Mouse (Mus musculus) forebrain, embryonic 12.5 days (tissue): ENCODE results near the gene Plxna2. TPM values are rescaled to one million over a fixed set of nuclear protein-coding genes. Genes with fewer than 3 reads are reported as not detected.

Experiments
- ATAC-seq: fragments of 200-750 bp; cut with Nextera tagmentation; 2 replicates; pipeline ENCODE4 v1.8.0; 2017; ENCODE audit warnings: moderate TSS enrichment; ENCODE audit not compliant: low FRiP score
- H3K27ac ChIP-seq: fragments of 300-500 bp; sonication (generic); 2 replicates; pipeline ENCODE4 v1.5.1; 2016; ENCODE audit warnings: mild to moderate bottlenecking
- H3K27me3 ChIP-seq: fragments of 300-500 bp; sonication (generic); 2 replicates; pipeline ENCODE4 v1.6.1; 2016; ENCODE audit warnings: mild to moderate bottlenecking
- H3K36me3 ChIP-seq: fragments of 300-500 bp; sonication (generic); replicated peaks from 2 replicates; pipeline ENCODE4 v1.6.1; 2016; ENCODE audit warnings: mild to moderate bottlenecking
- H3K4me1 ChIP-seq: fragments of 300-500 bp; sonication (generic); 2 replicates; pipeline ENCODE4 v1.6.1; 2016
- H3K4me2 ChIP-seq: fragments of 300-500 bp; sonication (generic); 2 replicates; pipeline ENCODE4 v1.6.1; 2016; ENCODE audit warnings: mild to moderate bottlenecking, moderate library complexity
- H3K4me3 ChIP-seq: fragments of 300-500 bp; sonication (generic); replicated peaks from 2 replicates; pipeline ENCODE4 v1.5.1; 2016; ENCODE audit warnings: mild to moderate bottlenecking
- H3K9ac ChIP-seq: fragments of 300-500 bp; sonication (generic); 2 replicates; pipeline ENCODE4 v1.6.1; 2016; ENCODE audit warnings: mild to moderate bottlenecking
- H3K9me3 ChIP-seq: fragments of 300-500 bp; sonication (generic); 2 replicates; pipeline ENCODE4 v1.6.1; 2016
- WGBS: fragments of 180-500 bp; shearing (Covaris S2); methylation state at CpG from one replicate; pipeline ENCODE4 v1.1.7; 2016; 5-methylcytosine and 5-hydroxymethylcytosine counted together
- polyA plus RNA-seq: library from polyadenylated mRNA; unstranded; fragments of >200 nt; fragmentation: Nextera tagmentation; extraction: Ambion mirVana; gene quantifications from 2 replicates; pipeline ENCODE4 v1.2.1, GENCODE M21; 2016

The Plxna2 gene
- polyA plus RNA-seq, 1 experiment from 2014 or later, result 34.0 TPM

DNA sequence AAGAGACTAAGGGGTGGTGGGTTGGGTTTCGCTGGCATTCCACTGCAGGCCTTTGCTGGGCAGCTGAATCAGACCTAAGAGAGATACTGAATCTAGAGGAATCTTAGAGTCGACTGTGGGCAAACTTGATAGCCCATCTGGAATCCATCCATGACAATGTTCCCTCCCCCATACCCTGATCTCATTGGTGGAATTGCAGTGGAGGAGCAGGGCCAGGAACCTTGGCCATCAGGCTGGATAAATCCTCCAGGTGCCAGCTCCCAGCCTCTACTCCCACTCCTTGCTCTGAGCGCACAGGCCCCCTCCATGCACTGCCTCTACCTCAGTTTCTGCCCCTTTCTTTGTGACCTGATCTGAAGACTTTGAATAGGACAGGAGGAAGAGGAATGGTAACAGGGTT is 81.3 kb downstream of the Plxna2 start:
- WGBS, result 83% methylated on average over 3 of the region's 3 CpGs
- H3K9me3 ChIP-seq, result no peaks in the 10 kb centered on the region
- 0 out of 2 replicates have a peak overlapping the region, but pooled peaks have one; percentile 8 for H3K27ac ChIP-seq

DNA sequence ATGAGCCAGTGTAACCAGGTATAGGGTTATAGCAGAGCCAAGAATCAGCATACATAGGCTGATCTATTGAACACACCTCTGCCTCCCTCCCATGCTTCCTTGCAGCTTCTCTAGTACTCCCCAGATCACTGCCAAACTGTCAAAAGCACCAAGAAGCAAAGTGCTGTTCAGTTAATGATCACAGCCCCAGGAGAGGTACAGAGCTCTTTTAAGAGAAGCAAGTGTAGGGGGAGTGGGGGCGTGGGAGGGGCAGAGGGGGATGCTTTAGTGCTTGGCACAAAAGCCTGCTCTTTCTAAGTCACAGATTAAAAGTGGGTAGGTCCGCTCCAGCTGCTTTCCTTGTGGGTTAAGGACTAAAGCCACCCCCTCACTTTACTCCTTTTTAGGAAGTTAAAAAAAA is 85.2 kb downstream of the Plxna2 start:
- H3K27ac ChIP-seq, result 0 out of 2 replicates have a peak overlapping the region, but pooled peaks have one; percentile 42
- H3K27me3 ChIP-seq, result peaks cover 7% of the 10 kb centered on the region; the same call in 1 of the 2 replicates
- no peak overlapping the region for H3K4me3 ChIP-seq
- peak; percentile 41; the same call in 1 of the 2 replicates for ATAC-seq
- no peaks in the 10 kb centered on the region for H3K36me3 ChIP-seq
- no peak overlapping the region for H3K9ac ChIP-seq
- H3K4me1 ChIP-seq, result peaks cover 24% of the 10 kb centered on the region
- H3K4me2 ChIP-seq, result no peak overlapping the region
- 16% methylated on average over 2 of the region's 2 CpGs for WGBS
- H3K9me3 ChIP-seq, result no peaks in the 10 kb centered on the region

More for the DNA sequence above, 81.3 kb downstream of the Plxna2 start:
- ATAC-seq, result no peak
- Histone ChIP-seq H3K4me3 (no peak overlapping the region), H3K9ac (no peak overlapping the region), H3K4me1 (peaks cover 17% of the 10 kb centered on the region), H3K27me3 (0 out of 2 replicates have a peak, but pooled peaks cover 4% of the 10 kb centered on the region), H3K36me3 (no peaks in the 10 kb centered on the region), H3K4me2 (no peak overlapping the region)

DNA sequence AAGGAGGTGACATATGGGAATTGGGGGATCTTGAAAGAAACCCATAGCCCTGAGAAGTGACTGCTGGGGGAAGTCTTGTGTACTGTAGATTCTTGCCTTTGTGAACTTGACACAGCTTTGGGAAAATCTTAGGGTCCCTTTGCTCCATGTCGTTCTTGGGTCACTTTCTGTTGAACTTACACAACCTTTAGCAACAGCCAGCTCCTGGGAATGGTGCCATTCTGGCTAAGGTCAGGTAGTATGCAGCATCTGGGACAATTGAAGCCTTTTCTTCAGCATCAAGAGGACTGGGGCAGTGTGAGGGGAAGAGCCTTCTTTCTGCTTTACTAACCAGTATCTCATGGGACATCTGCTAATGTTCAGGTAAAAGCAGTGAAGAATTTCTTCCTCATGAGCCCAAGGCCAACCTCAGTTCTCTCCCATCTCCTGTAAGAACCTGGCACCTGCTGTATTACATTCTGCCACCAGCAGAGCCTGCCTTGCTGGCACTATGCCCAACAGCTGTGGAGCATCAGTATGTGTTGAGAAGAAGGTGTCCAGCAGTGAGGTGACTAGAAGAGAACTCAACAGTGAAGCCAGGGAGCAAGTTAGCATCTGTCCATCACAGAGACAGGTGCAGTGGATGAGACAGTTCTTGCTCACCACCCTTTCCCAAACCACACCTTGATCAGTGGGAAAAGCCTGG is 86.3 kb downstream of the Plxna2 start:
- Histone ChIP-seq H3K4me2 (no peak overlapping the region), H3K9ac (no peak overlapping the region), H3K9me3 (no peaks in the 10 kb centered on the region), H3K27me3 (peaks cover 7% of the 10 kb centered on the region; the same call in 1 of the 2 replicates), H3K27ac (no peak overlapping the region), H3K36me3 (no peaks in the 10 kb centered on the region), H3K4me3 (no peak overlapping the region), H3K4me1 (peaks cover 24% of the 10 kb centered on the region)
- 93% methylated on average over 1 of the region's 1 CpGs for WGBS
- ATAC-seq, result no peak

DNA sequence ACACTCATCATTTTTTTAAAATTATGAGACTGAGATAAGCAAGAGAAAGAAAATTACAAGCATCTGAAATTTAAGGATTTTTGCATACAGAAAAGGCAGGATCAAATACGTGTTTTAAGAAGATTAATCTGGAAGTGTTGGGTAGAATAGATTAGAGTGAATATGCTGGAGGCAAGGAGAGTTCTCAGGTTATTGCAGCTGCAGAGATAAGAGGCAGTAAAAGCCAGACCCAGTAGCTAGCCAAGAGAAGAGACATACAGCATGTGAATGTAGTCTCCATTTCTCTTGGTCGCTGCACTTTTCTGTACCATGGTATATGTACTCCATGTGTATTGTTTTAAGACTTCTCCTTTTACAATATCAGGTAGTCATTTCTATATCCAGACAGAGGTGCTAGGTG is 88.5 kb downstream of the Plxna2 start:
- Histone ChIP-seq H3K4me3 (no peak overlapping the region), H3K27me3 (peaks cover 3% of the 10 kb centered on the region; the same call in 1 of the 2 replicates), H3K4me1 (peaks cover 18% of the 10 kb centered on the region), H3K27ac (no peak overlapping the region), H3K9me3 (no peaks in the 10 kb centered on the region), H3K36me3 (no peaks in the 10 kb centered on the region), H3K9ac (no peak overlapping the region), H3K4me2 (no peak overlapping the region)
- WGBS, result 68% methylated on average over 2 of the region's 2 CpGs
- no peak for ATAC-seq

DNA sequence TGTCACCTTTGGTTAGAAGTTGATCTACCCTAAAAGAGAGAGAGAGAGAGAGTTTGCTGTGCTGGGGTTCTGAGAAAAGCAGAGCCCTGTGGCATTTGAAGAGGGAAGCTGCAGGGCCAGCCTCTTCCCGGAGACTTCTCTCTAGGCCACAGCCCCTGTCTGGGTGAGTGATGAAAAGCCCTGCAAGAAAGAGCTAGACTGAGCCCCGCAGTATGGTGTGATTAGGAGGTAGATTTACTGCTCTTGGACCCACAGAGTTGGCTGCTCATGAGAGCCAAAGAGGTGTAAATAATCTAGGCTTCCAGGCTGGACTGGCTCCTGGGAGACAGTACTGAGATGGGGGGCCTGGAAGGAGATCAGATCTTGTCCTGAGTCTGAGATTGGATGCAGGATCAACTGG is 94.4 kb downstream of the Plxna2 start:
- no peaks in the 10 kb centered on the region for H3K9me3 ChIP-seq
- no peak overlapping the region for H3K4me2 ChIP-seq
- no peak overlapping the region for H3K4me3 ChIP-seq
- H3K27ac ChIP-seq, result no peak overlapping the region
- 83% methylated on average over 2 of the region's 2 CpGs for WGBS
- H3K27me3 ChIP-seq, result no peaks in the 10 kb centered on the region
- ATAC-seq, result no peak
- H3K36me3 ChIP-seq, result peaks cover 9% of the 10 kb centered on the region; the same call in 1 of the 2 replicates
- peaks cover 15% of the 10 kb centered on the region for H3K4me1 ChIP-seq
- no peak overlapping the region for H3K9ac ChIP-seq

DNA sequence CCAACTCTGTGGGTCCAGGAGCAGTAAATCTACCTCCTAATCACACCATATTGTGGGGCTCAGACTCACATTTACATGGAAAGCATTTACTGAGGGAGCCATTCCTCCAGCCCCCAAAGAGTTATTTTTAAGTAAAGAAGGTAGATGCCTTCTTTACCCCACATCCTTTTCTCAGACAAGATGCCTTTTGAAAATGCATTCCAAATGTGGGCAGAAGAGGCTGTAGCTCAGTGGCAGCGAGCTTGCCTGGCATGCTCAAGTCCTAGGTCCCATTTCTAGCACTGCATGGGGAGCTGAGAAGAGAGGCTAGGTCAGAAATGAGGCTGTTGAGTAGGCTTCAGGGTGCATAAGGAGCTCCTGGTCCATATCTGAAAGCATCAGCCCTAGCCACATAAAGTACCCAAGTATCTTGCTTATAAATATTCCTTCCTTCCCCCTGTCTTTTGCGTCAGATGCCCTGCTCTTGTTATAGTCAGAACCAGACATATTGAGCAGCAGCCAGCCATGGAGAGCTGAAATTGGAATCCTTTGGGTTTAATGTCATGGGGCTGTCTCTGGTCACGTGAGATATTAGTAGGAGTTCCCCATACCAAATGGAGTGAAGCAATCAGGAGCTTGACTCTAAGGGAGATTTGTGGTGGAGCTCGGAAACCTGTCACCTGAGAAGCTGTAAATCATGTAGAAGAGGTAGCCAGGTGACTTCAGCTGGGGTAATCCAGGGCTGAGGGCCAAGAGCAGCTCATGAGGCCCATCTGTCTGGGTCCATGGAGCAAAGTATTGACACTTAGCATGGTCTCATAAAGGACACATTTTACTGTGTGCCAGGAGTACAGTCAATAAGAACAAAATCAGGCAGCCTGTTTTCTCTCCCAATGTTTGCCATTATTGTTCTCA is 96.4 kb downstream of the Plxna2 start:
- Histone ChIP-seq H3K36me3 (peaks cover 12% of the 10 kb centered on the region; the same call in 1 of the 2 replicates), H3K27me3 (no peaks in the 10 kb centered on the region), H3K9ac (no peak overlapping the region), H3K4me2 (no peak overlapping the region), H3K4me1 (peaks cover 15% of the 10 kb centered on the region), H3K27ac (no peak overlapping the region), H3K9me3 (no peaks in the 10 kb centered on the region), H3K4me3 (no peak overlapping the region)
- WGBS, result 84% methylated on average over 4 of the region's 4 CpGs
- ATAC-seq, result no peak

- H3K4me1 ChIP-seq, result peaks cover 32% of the 10 kb centered on the region
- H3K36me3 ChIP-seq, result peaks cover 8% of the 10 kb centered on the region; the same call in 1 of the 2 replicates
- ATAC-seq, result no peak
- no peaks in the 10 kb centered on the region for H3K9me3 ChIP-seq
- H3K27me3 ChIP-seq, result no peaks in the 10 kb centered on the region
- no peak overlapping the region for H3K4me3 ChIP-seq
- WGBS, result 73% methylated on average over 1 of the region's 1 CpGs
- no peak overlapping the region for H3K27ac ChIP-seq
- no peak overlapping the region for H3K4me2 ChIP-seq
- H3K9ac ChIP-seq, result no peak overlapping the region
Measured at GRCm38 (mm10) chr1:194717451-194717874, 99.4 kb downstream of the Plxna2 start.

GRCm38 (mm10) chr1:194720406-194720805 is 102.4 kb downstream of the Plxna2 start:
- Histone ChIP-seq H3K4me2 (no peak overlapping the region), H3K9ac (no peak overlapping the region), H3K4me3 (no peak overlapping the region), H3K27ac (peak overlapping the region; percentile 31; the same call in 1 of the 2 replicates), H3K9me3 (no peaks in the 10 kb centered on the region), H3K4me1 (peaks cover 26% of the 10 kb centered on the region), H3K27me3 (no peaks in the 10 kb centered on the region), H3K36me3 (0 out of 2 replicates have a peak, but pooled peaks cover 3% of the 10 kb centered on the region)
- WGBS, result 71% methylated on average over 4 of the region's 4 CpGs
- no peak for ATAC-seq

DNA sequence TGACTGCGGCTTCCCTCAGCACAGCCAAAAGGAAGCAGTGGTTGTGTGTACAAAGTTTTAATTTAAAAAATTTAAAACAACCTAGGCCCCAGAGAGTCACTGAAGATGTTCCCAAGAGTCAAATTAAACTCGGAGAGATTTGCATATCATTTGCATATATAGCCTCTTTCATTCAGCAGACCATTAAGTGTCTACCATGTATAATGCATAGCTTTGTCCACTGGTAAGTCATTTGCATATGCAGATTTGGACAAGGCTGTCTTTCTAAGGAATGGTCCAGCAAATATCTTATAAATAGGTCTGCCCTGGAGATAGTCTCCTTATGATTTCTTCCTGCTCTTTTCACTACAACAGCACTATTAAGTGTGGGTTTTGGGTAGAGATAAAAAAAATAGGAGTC is 103.2 kb downstream of the Plxna2 start:
- H3K36me3 ChIP-seq, result 0 out of 2 replicates have a peak, but pooled peaks cover 3% of the 10 kb centered on the region
- no peak overlapping the region for H3K4me3 ChIP-seq
- peak overlapping the region; percentile 76 for H3K27ac ChIP-seq
- no peak overlapping the region for H3K4me2 ChIP-seq
- no peak overlapping the region for H3K9ac ChIP-seq
- ATAC-seq, result peak; percentile 76
- peaks cover 26% of the 10 kb centered on the region for H3K4me1 ChIP-seq
- H3K27me3 ChIP-seq, result no peaks in the 10 kb centered on the region
- H3K9me3 ChIP-seq, result no peaks in the 10 kb centered on the region
- 40% methylated on average over 2 of the region's 2 CpGs for WGBS

GRCm38 (mm10) chr1:194722329-194722728 is 104.3 kb downstream of the Plxna2 start:
- Histone ChIP-seq H3K4me2 (no peak overlapping the region), H3K4me3 (no peak overlapping the region), H3K27me3 (no peaks in the 10 kb centered on the region), H3K36me3 (0 out of 2 replicates have a peak, but pooled peaks cover 7% of the 10 kb centered on the region), H3K27ac (peak overlapping the region; percentile 76; the same call in 1 of the 2 replicates), H3K4me1 (peaks cover 26% of the 10 kb centered on the region), H3K9ac (no peak overlapping the region), H3K9me3 (no peaks in the 10 kb centered on the region)
- WGBS, result 40% methylated on average over 2 of the region's 2 CpGs
- no peak for ATAC-seq

GRCm38 (mm10) chr1:194734836-194735235 is 116.8 kb downstream of the Plxna2 start:
- Histone ChIP-seq H3K36me3 (no peaks in the 10 kb centered on the region), H3K27ac (no peak overlapping the region), H3K4me2 (no peak overlapping the region), H3K9ac (no peak overlapping the region), H3K4me3 (no peak overlapping the region), H3K27me3 (no peaks in the 10 kb centered on the region), H3K4me1 (peaks cover 10% of the 10 kb centered on the region), H3K9me3 (no peaks in the 10 kb centered on the region)
- WGBS, result 92% methylated on average over 2 of the region's 2 CpGs
- ATAC-seq, result no peak

GRCm38 (mm10) chr1:194739894-194740293 is 121.9 kb downstream of the Plxna2 start:
- ATAC-seq, result no peak; the same call in 1 of the 2 replicates
- H3K27ac ChIP-seq, result no peak overlapping the region

More at GRCm38 (mm10) chr1:194739894-194740293, 121.9 kb downstream of the Plxna2 start:
- Histone ChIP-seq H3K36me3 (no peaks in the 10 kb centered on the region), H3K9ac (no peak overlapping the region), H3K4me3 (no peak overlapping the region), H3K27me3 (no peaks in the 10 kb centered on the region), H3K4me1 (peaks cover 23% of the 10 kb centered on the region), H3K9me3 (no peaks in the 10 kb centered on the region), H3K4me2 (no peak overlapping the region)
